Mouse (Mus musculus) thymus, adult 2 months (tissue): Measurements from ENCODE around the gene Abt1. TPM values are rescaled to one million over a fixed set of nuclear protein-coding genes. Genes with fewer than 3 reads are reported as not detected.

ENCODE experiments used
- DNase-seq: peaks from one replicate; pipeline ENCODE4 v3.0.0; 2021
- H3K27ac ChIP-seq: fragments of 200-500 bp; 2 replicates; pipeline ENCODE4 v1.5.1; 2012; ENCODE audit warnings: low read length, control low read depth; ENCODE audit not compliant: control insufficient read depth, insufficient read depth
- H3K27me3 ChIP-seq: fragments of 200-500 bp; 2 replicates; pipeline ENCODE4 v1.6.1; 2012; ENCODE audit warnings: mild to moderate bottlenecking, low read length, moderate library complexity, mixed read lengths; ENCODE audit not compliant: control insufficient read depth, insufficient read depth
- H3K36me3 ChIP-seq: fragments of 200-500 bp; 2 replicates; pipeline ENCODE4 v1.6.1; 2012; ENCODE audit warnings: mild to moderate bottlenecking, low read length, moderate library complexity; ENCODE audit not compliant: control insufficient read depth, insufficient read depth
- H3K4me1 ChIP-seq: fragments of 200-500 bp; replicated peaks from 2 replicates; pipeline ENCODE4 v1.6.1; 2012; ENCODE audit warnings: low read length; ENCODE audit not compliant: control insufficient read depth, insufficient read depth
- H3K4me3 ChIP-seq: fragments of 200-500 bp; 2 replicates; pipeline ENCODE4 v1.5.1; 2012; ENCODE audit warnings: mild to moderate bottlenecking, low read length, control low read depth, moderate library complexity; ENCODE audit not compliant: control insufficient read depth, insufficient read depth
- CTCF ChIP-seq: fragments of 200-500 bp; IDR thresholded peaks from 2 replicates; pipeline ENCODE4 v1.5.1; 2012; ENCODE audit warnings: mild to moderate bottlenecking, control low read depth, low read length, moderate library complexity, borderline replicate concordance; ENCODE audit not compliant: control insufficient read depth, poor library complexity, insufficient read depth; ENCODE audit errors: extremely low read depth
- POLR2A ChIP-seq: fragments of 200-500 bp; IDR thresholded peaks from 2 replicates; pipeline ENCODE4 v1.6.1; 2012; ENCODE audit warnings: mild to moderate bottlenecking, low read length, control low read depth, moderate library complexity; ENCODE audit not compliant: control insufficient read depth, poor library complexity, insufficient read depth; ENCODE audit errors: extremely low read depth
- WGBS: fragments of 180-500 bp; shearing (Covaris S2); methylation state at CpG from one replicate; pipeline ENCODE4 v1.1.7; 2018; 5-methylcytosine and 5-hydroxymethylcytosine counted together
- polyA plus RNA-seq: library from polyadenylated mRNA; depleted of rRNA; stranded (reverse); fragments of >200 nt; gene quantifications from 2 replicates; pipeline ENCODE4 v1.2.3, GENCODE M21; 2012

Abt1 gene
- polyA plus RNA-seq, 1 experiment: 4.2 TPM

DNA sequence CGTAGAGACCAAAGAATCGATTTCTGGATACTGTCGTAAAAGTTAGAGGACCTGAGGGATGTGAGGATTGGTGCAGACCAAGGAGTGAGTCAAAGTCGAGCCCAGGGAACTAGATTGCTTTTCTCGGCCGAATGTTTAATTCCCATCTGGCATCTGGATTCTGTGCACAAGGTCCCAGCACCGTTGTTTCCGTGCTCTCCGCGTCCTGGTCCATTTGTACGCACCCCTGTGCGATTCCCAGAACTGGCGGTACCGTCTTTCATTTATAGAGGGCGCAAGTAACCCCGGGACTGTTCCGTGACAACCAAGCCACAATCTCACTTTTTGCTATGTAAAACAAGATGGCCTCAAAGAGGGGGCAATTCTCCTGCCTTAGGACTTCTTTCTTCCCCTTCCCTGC lies 7.1 kb upstream of the Abt1 start:
- WGBS: under 1% methylated on average over 17 of the region's 17 CpGs
- Histone ChIP-seq H3K4me1 (peaks cover 8% of the 10 kb centered on the region), H3K4me3 (peak overlapping the region; percentile 74), H3K27me3 (no peaks in the 10 kb centered on the region), H3K27ac (peak overlapping the region; percentile 13; the same call in 1 of the 2 replicates), H3K36me3 (no peaks in the 10 kb centered on the region)
- peak; percentile 71 for DNase-seq
- TF ChIP-seq CTCF: no peak
- no peak for TF ChIP-seq POLR2A

DNA sequence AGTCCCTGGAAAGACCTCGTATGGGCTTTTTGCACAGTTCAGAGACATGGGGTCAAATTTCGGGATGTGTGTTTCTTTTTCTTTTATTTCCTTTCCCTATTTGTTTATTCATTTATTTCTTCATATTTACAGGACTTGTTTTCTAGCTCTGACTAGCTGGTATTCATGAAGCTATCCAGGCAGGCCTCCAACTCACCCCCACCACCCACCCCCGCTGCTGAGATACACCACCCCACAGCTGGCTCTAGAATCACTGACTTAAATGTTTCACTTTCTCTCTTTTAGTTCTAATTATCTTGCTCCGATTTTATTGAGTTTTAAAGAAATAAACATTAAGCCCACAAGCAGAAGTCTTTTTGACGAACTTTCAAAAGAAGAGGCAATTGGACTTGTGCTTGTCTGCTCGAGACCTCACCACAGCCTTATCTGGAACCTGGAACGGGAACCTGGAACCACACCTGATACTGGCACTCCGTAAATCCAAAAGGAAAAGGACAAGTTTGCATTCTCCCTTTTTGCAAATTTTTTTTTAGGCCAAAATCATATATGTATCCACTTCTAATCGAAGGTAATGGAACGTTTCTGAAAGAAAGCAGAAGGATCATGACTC lies 6.2 kb upstream of the Abt1 start:
- no peak for DNase-seq
- TF ChIP-seq CTCF (no peak), POLR2A (no peak)
- Histone ChIP-seq H3K4me3 (no peak overlapping the region), H3K4me1 (peaks cover 5% of the 10 kb centered on the region; the same call in 1 of the 2 replicates), H3K36me3 (no peaks in the 10 kb centered on the region), H3K27me3 (no peaks in the 10 kb centered on the region), H3K27ac (no peak overlapping the region)
- WGBS: 27% methylated on average over 10 of the region's 10 CpGs

DNA sequence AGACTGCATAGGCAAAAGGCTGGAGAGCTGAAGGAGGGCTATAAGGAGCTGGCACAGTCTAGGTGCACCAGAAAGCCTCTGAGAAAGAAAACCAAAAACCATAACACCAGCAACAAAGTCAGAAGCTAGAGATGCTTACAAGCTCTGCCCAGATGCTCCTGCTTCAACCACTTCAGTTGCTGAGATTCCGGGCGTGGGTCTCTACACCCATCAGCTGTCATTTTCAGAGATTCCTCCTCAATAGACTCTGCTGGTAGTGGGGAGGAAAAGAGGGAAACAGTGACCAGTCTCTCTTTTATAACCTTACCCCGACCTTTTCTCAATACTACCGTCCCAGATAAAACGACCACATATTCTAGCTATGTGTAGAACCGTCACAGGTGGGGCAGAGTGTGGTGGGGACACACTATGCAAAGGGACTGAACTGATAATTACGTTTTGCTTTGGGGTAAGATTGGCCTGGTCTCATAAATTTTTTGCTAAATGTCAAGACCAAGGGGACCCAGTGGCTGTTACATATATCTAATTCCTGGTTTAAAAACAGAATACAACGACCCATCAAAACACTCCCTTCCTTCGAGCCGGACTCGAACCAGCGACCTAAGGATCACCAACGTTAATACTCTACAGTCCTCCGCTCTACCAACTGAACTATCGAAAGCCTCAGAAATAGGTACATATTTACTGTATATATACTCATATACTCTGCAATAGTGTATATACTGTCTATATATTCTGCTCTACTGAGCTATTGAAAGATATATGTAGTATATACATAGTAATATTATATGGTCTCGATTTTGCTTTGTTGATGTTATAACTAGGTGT lies 4.7 kb upstream of the Abt1 start:
- no peak overlapping the region for H3K27ac ChIP-seq
- no peaks in the 10 kb centered on the region for H3K36me3 ChIP-seq
- DNase-seq: no peak
- H3K4me3 ChIP-seq: no peak overlapping the region
- 90% methylated on average over 16 of the region's 16 CpGs for WGBS
- H3K27me3 ChIP-seq: no peaks in the 10 kb centered on the region
- TF ChIP-seq POLR2A: no peak
- no peak for TF ChIP-seq CTCF
- H3K4me1 ChIP-seq: peaks cover 3% of the 10 kb centered on the region

DNA sequence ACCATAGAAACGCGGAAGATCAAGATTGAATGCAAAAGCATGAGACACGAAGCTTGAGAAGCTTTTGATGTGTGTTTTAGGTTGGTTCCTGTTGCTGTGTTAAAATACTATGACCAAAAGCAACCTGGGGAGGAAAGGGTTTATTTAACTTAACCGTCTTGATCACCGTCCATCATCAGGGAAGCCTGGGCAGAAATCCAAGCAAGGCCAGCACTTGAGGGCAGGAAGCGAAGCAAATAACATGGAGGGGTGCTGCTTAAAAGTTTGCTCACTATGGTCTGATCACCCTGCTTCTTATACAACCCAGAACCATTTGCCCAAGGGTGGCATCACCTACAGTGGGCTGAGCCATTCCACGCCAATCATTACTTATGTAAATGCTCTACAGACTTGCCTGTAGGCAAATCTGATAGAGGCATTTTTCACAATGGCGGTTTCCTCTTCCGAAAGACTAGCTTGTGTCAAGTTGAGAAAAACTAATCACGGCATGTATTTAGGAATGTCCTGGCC lies 3.8 kb upstream of the Abt1 start:
- peaks cover 9% of the 10 kb centered on the region for H3K4me1 ChIP-seq
- no peaks in the 10 kb centered on the region for H3K27me3 ChIP-seq
- no peak overlapping the region for H3K4me3 ChIP-seq
- TF ChIP-seq CTCF (no peak), POLR2A (no peak)
- no peak overlapping the region for H3K27ac ChIP-seq
- WGBS: 92% methylated on average over 10 of the region's 10 CpGs
- DNase-seq: no peak
- no peaks in the 10 kb centered on the region for H3K36me3 ChIP-seq

DNA sequence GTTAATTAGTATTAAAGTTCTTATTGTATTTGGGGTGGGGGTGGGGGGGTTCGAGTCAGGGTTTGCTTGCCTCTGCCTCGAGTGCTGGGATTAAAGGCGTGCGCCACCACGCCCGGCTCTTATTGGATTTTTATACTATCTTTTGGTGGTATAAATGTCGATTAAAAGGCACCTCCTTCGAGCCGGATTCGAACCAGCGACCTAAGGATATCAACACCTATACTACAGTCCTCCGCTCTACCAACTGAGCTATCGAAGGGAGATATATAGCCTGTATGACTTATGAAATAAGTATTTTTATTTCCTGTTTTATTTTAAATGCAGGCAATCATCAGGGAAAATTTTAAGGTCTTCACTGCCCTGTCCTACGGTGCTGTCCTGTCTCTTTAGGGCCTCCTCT lies 3.3 kb upstream of the Abt1 start:
- Histone ChIP-seq H3K27me3 (no peaks in the 10 kb centered on the region), H3K4me3 (no peak overlapping the region), H3K36me3 (no peaks in the 10 kb centered on the region; the same call in 1 of the 2 replicates), H3K27ac (no peak overlapping the region), H3K4me1 (peaks cover 10% of the 10 kb centered on the region)
- no peak for TF ChIP-seq POLR2A
- TF ChIP-seq CTCF: no peak
- 67% methylated on average over 14 of the region's 14 CpGs for WGBS
- no peak for DNase-seq

DNA sequence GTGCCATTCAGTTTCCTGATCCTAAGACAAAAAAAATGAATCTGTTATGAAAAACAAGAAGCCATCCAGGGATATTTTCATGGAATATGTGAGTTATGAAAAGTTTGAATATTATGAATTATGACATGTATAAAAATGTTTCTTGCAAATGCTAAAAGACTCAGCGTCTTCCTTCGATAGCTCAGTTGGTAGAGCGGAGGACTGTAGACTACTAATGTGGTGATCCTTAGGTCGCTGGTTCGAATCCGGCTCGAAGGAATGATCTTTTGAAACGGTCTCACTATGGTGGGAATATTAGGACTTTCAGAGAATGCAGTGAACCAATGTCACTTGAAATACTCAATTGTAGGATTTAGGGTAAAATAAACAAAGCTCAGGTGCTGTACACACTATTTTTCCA lies 2.7 kb upstream of the Abt1 start:
- 83% methylated on average over 8 of the region's 8 CpGs for WGBS
- Histone ChIP-seq H3K4me3 (no peak overlapping the region), H3K27me3 (no peaks in the 10 kb centered on the region), H3K36me3 (no peaks in the 10 kb centered on the region; the same call in 1 of the 2 replicates), H3K27ac (no peak overlapping the region), H3K4me1 (peaks cover 10% of the 10 kb centered on the region)
- no peak for DNase-seq
- no peak for TF ChIP-seq CTCF
- TF ChIP-seq POLR2A: no peak

DNA sequence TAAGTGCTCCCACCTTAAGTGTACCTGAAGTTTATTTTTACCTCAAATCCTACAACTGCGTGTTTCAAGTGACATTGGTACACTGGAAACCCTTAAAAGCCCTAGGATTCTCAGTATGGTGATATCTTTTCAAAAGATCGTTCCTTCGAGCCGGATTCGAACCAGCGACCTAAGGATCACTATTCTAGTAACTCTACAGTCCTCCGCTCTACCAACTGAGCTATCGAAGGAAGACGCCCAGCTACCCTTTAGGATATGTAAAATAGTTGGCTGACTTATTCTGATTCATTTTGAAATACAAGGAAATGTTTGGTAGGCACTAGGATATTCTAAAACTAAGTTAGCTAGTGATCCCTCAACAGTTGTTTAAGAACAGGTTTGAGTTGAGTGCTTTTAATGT lies 1.8 kb upstream of the Abt1 start:
- DNase-seq: peak; percentile 49
- H3K4me1 ChIP-seq: peaks cover 10% of the 10 kb centered on the region

More for the DNA sequence above, 1.8 kb upstream of the Abt1 start:
- H3K36me3 ChIP-seq: peaks cover 4% of the 10 kb centered on the region; the same call in 1 of the 2 replicates
- no peak for TF ChIP-seq CTCF
- H3K4me3 ChIP-seq: no peak overlapping the region
- 48% methylated on average over 9 of the region's 9 CpGs for WGBS
- H3K27me3 ChIP-seq: no peaks in the 10 kb centered on the region
- H3K27ac ChIP-seq: no peak overlapping the region
